Mouse (Mus musculus) erythroblast, embryonic 14.5 days (primary cell): Measurements from ENCODE around the gene Spout1.

Experiments
- GATA1 ChIP-seq: IDR thresholded peaks from 2 replicates; pipeline ENCODE4 v1.6.1; 2012; ENCODE audit warnings: low read length, inconsistent platforms, mixed read lengths
- TAL1 ChIP-seq: IDR thresholded peaks from 3 replicates; pipeline ENCODE4 v1.6.1; 2012; ENCODE audit warnings: low read length, inconsistent platforms, mixed read lengths

- TF ChIP-seq GATA1, result no peak
- TF ChIP-seq TAL1, result no peak
These were observed 7.4 kb upstream of the Spout1 start for GRCm38 (mm10) chr2:30185681-30186080.
